Mouse (Mus musculus) brain, embryonic 14.5 days (tissue): ENCODE measurements at regions not wholly inside any gene's neighbourhood (a gene's known extent, or its start where the extent isn't known, plus 50 kb on each side); places are given as distances from the start of the nearest gene placed in this dataset.

Source experiments
- DNase-seq: peaks from one replicate; pipeline ENCODE4 v3.0.0-alpha.2; 2011; ENCODE audit warnings: low read depth
- CTCF ChIP-seq: fragments of 200-500 bp; IDR thresholded peaks from 2 replicates; pipeline ENCODE4 v1.5.1; 2012; ENCODE audit warnings: inconsistent platforms, mild to moderate bottlenecking, moderate library complexity, borderline replicate concordance; ENCODE audit not compliant: insufficient read depth, insufficient read length; ENCODE audit errors: extremely low read depth
- POLR2A ChIP-seq: fragments of 200-500 bp; IDR thresholded peaks from 2 replicates; pipeline ENCODE4 v1.6.1; 2012; ENCODE audit warnings: mild to moderate bottlenecking, inconsistent platforms, borderline replicate concordance; ENCODE audit not compliant: poor library complexity, insufficient read depth, insufficient read length, severe bottlenecking; ENCODE audit errors: extremely low read depth

- peak; percentile 20 for DNase-seq
- no peak for TF ChIP-seq CTCF
- no peak for TF ChIP-seq POLR2A
Observed at GRCm38 (mm10) chr10:72403290-72403689, 251.4 kb upstream of the Zwint start.

- no peak for TF ChIP-seq POLR2A
- no peak for TF ChIP-seq CTCF
- DNase-seq: peak; percentile 53
Observed at GRCm38 (mm10) chr10:72410305-72410704, 244.3 kb upstream of the Zwint start.

DNA sequence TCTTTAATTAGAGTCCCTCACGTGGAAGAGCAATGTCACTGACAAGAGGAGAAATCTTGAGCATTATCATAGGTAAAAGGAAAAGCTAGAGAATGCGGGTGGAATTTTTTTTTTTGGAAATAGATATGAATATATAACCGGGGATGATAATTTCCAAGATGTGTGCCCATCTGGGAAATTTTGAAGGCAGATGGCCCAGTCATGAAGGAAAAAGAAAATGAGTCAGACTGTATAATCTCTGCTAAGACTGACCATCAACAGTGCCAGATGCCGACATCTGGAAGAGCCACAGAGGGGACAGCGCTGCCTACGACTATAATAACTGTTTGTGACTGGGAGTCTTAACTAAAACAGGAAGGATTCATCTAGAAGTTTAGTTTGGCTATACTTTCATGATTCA is 243.0 kb upstream of the Zwint start:
- no peak for DNase-seq
- TF ChIP-seq POLR2A (no peak), CTCF (no peak)

DNA sequence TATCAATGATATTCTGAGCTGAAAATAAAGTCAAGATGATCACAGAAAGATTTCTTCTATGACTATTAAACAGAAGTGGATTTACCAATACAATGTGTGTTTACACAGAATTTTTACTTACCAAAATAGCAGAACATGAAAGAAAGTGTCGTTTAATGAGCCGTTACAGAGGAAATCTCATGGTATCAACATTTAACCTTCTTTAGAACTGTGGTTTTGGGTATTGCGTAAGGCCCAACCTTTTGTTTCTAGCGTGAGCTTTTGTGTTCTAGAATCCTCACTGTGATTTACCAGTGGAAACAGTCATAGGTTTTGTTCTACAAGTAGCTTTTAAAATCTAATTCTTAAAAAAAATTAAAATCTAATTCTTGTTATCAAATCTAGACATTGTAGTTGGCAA is 200.0 kb upstream of the Zwint start:
- no peak for TF ChIP-seq POLR2A
- TF ChIP-seq CTCF: no peak
- DNase-seq: no peak

GRCm38 (mm10) chr10:72484315-72484714 is 170.3 kb upstream of the Zwint start:
- DNase-seq: peak; percentile 71
- TF ChIP-seq CTCF (no peak), POLR2A (no peak)

DNA sequence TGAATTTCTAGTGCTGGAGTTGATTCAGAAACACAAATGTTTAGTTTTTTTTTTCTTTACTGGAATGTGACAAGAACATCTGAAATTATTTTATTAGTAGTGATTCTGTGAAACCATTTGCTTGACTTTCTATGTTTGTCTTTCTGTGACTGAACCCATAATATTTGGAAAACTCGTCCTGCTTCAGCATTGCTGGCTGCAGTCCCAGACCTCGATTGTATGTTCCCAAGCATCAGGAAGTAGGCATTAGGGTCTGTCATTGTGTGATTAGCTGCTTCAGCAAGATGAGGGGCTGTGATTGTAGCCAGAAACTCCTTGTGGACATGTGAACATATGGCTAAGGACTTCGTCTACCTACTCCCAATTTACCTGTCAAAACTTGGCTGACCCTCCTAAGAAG is 122.2 kb upstream of the Zwint start:
- TF ChIP-seq CTCF (no peak), POLR2A (no peak)
- DNase-seq: peak; percentile 23

DNA sequence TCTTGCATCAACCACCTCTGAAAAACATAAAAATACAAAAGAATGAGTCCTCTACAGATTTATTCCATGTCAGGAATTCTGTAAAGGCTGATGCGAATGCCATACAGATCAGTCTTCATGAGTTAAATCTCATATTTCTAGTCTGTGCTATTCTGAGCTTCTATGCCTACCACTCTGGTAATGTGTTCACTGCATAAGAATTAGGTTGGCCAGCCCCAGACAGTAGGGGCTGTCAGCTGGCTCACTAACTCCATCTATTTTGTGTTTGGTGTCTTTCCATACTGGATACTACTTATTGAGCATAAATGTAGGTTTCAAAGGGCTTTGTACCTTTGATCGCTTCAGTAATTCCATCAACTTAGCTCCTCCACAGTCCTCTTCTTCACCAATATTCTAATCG is 121.2 kb upstream of the Zwint start:
- peak; percentile 13 for DNase-seq
- TF ChIP-seq POLR2A: no peak
- no peak for TF ChIP-seq CTCF

- TF ChIP-seq POLR2A: no peak
- TF ChIP-seq CTCF: no peak
- DNase-seq: peak; percentile 56
Observed at GRCm38 (mm10) chr10:72533859-72534258, 120.8 kb upstream of the Zwint start.

DNA sequence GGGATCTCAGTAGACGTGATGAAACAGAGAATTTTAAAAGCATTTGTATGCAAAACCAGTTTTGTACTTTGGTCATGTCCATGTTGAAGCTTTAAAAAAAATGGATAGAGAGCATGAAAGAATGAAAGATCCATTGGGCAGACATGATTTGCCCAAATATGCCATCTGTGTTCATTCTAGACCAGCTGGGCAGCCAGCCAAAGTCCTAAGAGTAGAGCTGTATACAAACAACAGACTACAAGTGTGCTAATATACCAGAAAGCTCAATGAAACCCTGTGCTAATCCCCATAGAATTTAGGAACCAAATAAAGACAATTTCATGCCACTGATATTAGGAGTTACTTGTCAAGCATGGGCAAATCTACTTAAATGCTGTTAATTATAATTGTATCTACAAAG is 105.1 kb upstream of the Zwint start:
- DNase-seq: peak; percentile 66

DNA sequence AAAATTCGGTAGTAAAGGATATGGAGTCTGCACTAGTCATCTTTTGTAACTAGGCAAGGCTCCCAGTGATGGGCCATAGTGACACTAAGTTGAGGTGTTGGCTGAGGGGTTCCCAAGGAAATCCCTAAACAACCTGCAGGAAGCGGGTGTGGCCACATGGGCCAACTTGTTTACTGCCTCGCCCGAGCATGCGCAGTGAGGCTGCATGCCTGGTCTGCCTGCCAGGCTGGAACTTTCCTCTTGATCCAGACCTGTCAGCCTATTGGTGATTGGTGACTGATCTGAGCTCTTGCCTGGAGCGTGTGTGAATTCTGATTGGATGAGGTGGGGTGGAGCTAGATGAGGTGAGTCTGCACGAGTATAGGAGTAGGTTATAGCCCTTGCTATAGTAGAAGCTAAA is 103.1 kb upstream of the Zwint start:
- TF ChIP-seq CTCF (no peak), POLR2A (no peak)
- DNase-seq: no peak

More for the DNA sequence above, 105.1 kb upstream of the Zwint start:
- TF ChIP-seq CTCF (no peak), POLR2A (no peak)

GRCm38 (mm10) chr10:72573991-72574652 is 80.5 kb upstream of the Zwint start:
- peak; percentile 46 for DNase-seq
- TF ChIP-seq POLR2A (no peak), CTCF (no peak)

GRCm38 (mm10) chr10:72577713-72578112 is 76.9 kb upstream of the Zwint start:
- DNase-seq: no peak
- TF ChIP-seq POLR2A (no peak), CTCF (no peak)
